Mouse (Mus musculus) heart, embryonic 11.5 days (tissue): ENCODE results near the gene Mcu. TPM values are rescaled to one million over a fixed set of nuclear protein-coding genes. Genes with fewer than 3 reads are reported as not detected.

Experiments
- ATAC-seq: fragments of 200-750 bp; cut with Nextera tagmentation; replicated peaks from 2 replicates; pipeline ENCODE4 v1.8.0; 2017; ENCODE audit warnings: moderate library complexity; ENCODE audit not compliant: insufficient number of reproducible peaks, low FRiP score, low TSS enrichment
- H3K27ac ChIP-seq: fragments of 300-500 bp; sonication (generic); 2 replicates; pipeline ENCODE4 v1.5.1; 2014; ENCODE audit warnings: mild to moderate bottlenecking, low read depth, low read length
- H3K27me3 ChIP-seq: fragments of 300-500 bp; sonication (generic); 2 replicates; pipeline ENCODE4 v1.6.1; 2014; ENCODE audit warnings: mild to moderate bottlenecking, low read length, mixed read lengths; ENCODE audit not compliant: control insufficient read depth, insufficient read depth
- H3K36me3 ChIP-seq: fragments of 300-500 bp; sonication (generic); 2 replicates; pipeline ENCODE4 v1.6.1; 2014; ENCODE audit warnings: mild to moderate bottlenecking, low read length, moderate library complexity, mixed read lengths; ENCODE audit not compliant: control insufficient read depth, insufficient read depth
- H3K4me1 ChIP-seq: fragments of 300-500 bp; sonication (generic); 2 replicates; pipeline ENCODE4 v1.6.1; 2014; ENCODE audit warnings: low read length; ENCODE audit not compliant: control insufficient read depth, insufficient read depth
- H3K4me2 ChIP-seq: fragments of 300-500 bp; sonication (generic); 2 replicates; pipeline ENCODE4 v1.6.1; 2014; ENCODE audit warnings: mild to moderate bottlenecking, moderate library complexity
- H3K4me3 ChIP-seq: fragments of 300-500 bp; sonication (generic); 2 replicates; pipeline ENCODE4 v1.5.1; 2014; ENCODE audit warnings: low read depth, low read length
- H3K9ac ChIP-seq: fragments of 300-500 bp; sonication (generic); 2 replicates; pipeline ENCODE4 v1.6.1; 2014; ENCODE audit warnings: mild to moderate bottlenecking, low read depth, low read length, moderate library complexity
- H3K9me3 ChIP-seq: fragments of 300-500 bp; sonication (generic); replicated peaks from 2 replicates; pipeline ENCODE4 v1.6.1; 2016; ENCODE audit warnings: low read length; ENCODE audit not compliant: control insufficient read depth
- whole genome bisulfite sequencing: fragments of 180-500 bp; shearing (Covaris S2); extraction: QIAGEN DNeasy Blood & Tissue Kit; methylation state at CpG from one replicate; pipeline ENCODE4 v1.1.7; 2014; ENCODE audit not compliant: insufficient replicate concordance; 5-methylcytosine and 5-hydroxymethylcytosine counted together
- polyA plus RNA-seq: library from polyadenylated mRNA; unstranded; fragments of >200 nt; fragmentation: Nextera tagmentation; extraction: Ambion mirVana; gene quantifications from 2 replicates; pipeline ENCODE4 v1.2.1, GENCODE M21; 2014

Mcu gene
- polyA plus RNA-seq, 1 experiment from 2014 or later: 28.5 TPM

- whole genome bisulfite sequencing: 79% methylated on average over 11 of the region's 11 CpGs
- Histone ChIP-seq H3K9me3 (no peaks in the 10 kb centered on the region), H3K4me1 (peaks cover 17% of the 10 kb centered on the region), H3K36me3 (no peaks in the 10 kb centered on the region), H3K27me3 (no peaks in the 10 kb centered on the region), H3K4me2 (no peak overlapping the region), H3K4me3 (no peak overlapping the region), H3K27ac (no peak overlapping the region), H3K9ac (no peak overlapping the region)
- ATAC-seq: no peak
These were observed 89.2 kb downstream of the Mcu start for GRCm38 (mm10) chr10:59527311-59527710.

GRCm38 (mm10) chr10:59524675-59525074 lies 91.8 kb downstream of the Mcu start:
- no peak overlapping the region for H3K4me3 ChIP-seq
- no peaks in the 10 kb centered on the region for H3K36me3 ChIP-seq
- 74% methylated on average over 5 of the region's 5 CpGs for WGBS
- no peak for ATAC-seq
- H3K9me3 ChIP-seq: no peaks in the 10 kb centered on the region
- H3K4me2 ChIP-seq: no peak overlapping the region
- no peak overlapping the region for H3K9ac ChIP-seq
- H3K4me1 ChIP-seq: peaks cover 17% of the 10 kb centered on the region
- no peaks in the 10 kb centered on the region for H3K27me3 ChIP-seq
- H3K27ac ChIP-seq: peak overlapping the region; percentile 78

GRCm38 (mm10) chr10:59523826-59524331 lies 92.6 kb downstream of the Mcu start:
- Histone ChIP-seq H3K4me2 (peak overlapping the region; percentile 9), H3K9ac (no peak overlapping the region), H3K27me3 (no peaks in the 10 kb centered on the region), H3K4me3 (no peak overlapping the region), H3K36me3 (no peaks in the 10 kb centered on the region), H3K4me1 (peaks cover 17% of the 10 kb centered on the region), H3K9me3 (no peaks in the 10 kb centered on the region), H3K27ac (peak overlapping the region; percentile 78)
- peak; percentile 52; the same call in 1 of the 2 replicates for ATAC-seq
- 22% methylated on average over 8 of the region's 8 CpGs for WGBS

GRCm38 (mm10) chr10:59520701-59521100 lies 95.8 kb downstream of the Mcu start:
- Histone ChIP-seq H3K4me2 (no peak overlapping the region), H3K9me3 (no peaks in the 10 kb centered on the region), H3K4me3 (no peak overlapping the region), H3K4me1 (peaks cover 17% of the 10 kb centered on the region), H3K36me3 (no peaks in the 10 kb centered on the region), H3K27ac (no peak overlapping the region), H3K9ac (no peak overlapping the region), H3K27me3 (no peaks in the 10 kb centered on the region)
- 94% methylated on average over 2 of the region's 2 CpGs for WGBS
- no peak for ATAC-seq

- Histone ChIP-seq H3K9ac (no peak overlapping the region), H3K9me3 (no peaks in the 10 kb centered on the region), H3K27me3 (no peaks in the 10 kb centered on the region), H3K27ac (no peak overlapping the region), H3K4me3 (no peak overlapping the region), H3K36me3 (no peaks in the 10 kb centered on the region), H3K4me2 (no peak overlapping the region), H3K4me1 (peaks cover 13% of the 10 kb centered on the region)
- 75% methylated on average over 3 of the region's 3 CpGs for whole genome bisulfite sequencing
- ATAC-seq: no peak
These were observed 97.1 kb downstream of the Mcu start for GRCm38 (mm10) chr10:59519411-59519810.

- WGBS: 89% methylated on average over 13 of the region's 13 CpGs
- Histone ChIP-seq H3K27me3 (no peaks in the 10 kb centered on the region), H3K9ac (no peak overlapping the region), H3K4me3 (no peak overlapping the region), H3K9me3 (no peaks in the 10 kb centered on the region), H3K4me1 (peaks cover 12% of the 10 kb centered on the region; the same call in 1 of the 2 replicates), H3K27ac (no peak overlapping the region), H3K36me3 (no peaks in the 10 kb centered on the region), H3K4me2 (no peak overlapping the region)
- no peak for ATAC-seq
These were observed 99.3 kb downstream of the Mcu start for GRCm38 (mm10) chr10:59517201-59517600.

- no peaks in the 10 kb centered on the region for H3K9me3 ChIP-seq
- no peak overlapping the region for H3K9ac ChIP-seq
- peak overlapping the region; percentile 16; the same call in 1 of the 2 replicates for H3K27ac ChIP-seq
- H3K4me1 ChIP-seq: peaks cover 30% of the 10 kb centered on the region
- no peaks in the 10 kb centered on the region for H3K36me3 ChIP-seq
- WGBS: 55% methylated on average over 15 of the region's 15 CpGs
- H3K4me3 ChIP-seq: no peak overlapping the region
- no peak overlapping the region for H3K4me2 ChIP-seq
- H3K27me3 ChIP-seq: no peaks in the 10 kb centered on the region
- no peak for ATAC-seq
These were observed 101.6 kb downstream of the Mcu start for GRCm38 (mm10) chr10:59514739-59515464.

- no peaks in the 10 kb centered on the region for H3K36me3 ChIP-seq
- ATAC-seq: no peak
- H3K4me3 ChIP-seq: no peak overlapping the region
- no peaks in the 10 kb centered on the region for H3K27me3 ChIP-seq
- H3K4me2 ChIP-seq: no peak overlapping the region
- peaks cover 30% of the 10 kb centered on the region for H3K4me1 ChIP-seq
- 76% methylated on average over 9 of the region's 9 CpGs for WGBS
- peak overlapping the region; percentile 24; the same call in 1 of the 2 replicates for H3K27ac ChIP-seq
- H3K9ac ChIP-seq: no peak overlapping the region
- H3K9me3 ChIP-seq: no peaks in the 10 kb centered on the region
These were observed 104.3 kb downstream of the Mcu start for GRCm38 (mm10) chr10:59512173-59512572.
